Mouse (Mus musculus) olfactory bulb, adult 2 months (tissue): Measurements from ENCODE around the gene Eif3d.

Source experiments
- CTCF ChIP-seq: fragments of 200-500 bp; IDR thresholded peaks from 2 replicates; pipeline ENCODE4 v1.5.1; 2012; ENCODE audit warnings: low read depth, mild to moderate bottlenecking, low read length, moderate library complexity; ENCODE audit not compliant: insufficient read depth
- POLR2A ChIP-seq: fragments of 200-500 bp; IDR thresholded peaks from 2 replicates; pipeline ENCODE4 v1.6.1; 2012; ENCODE audit warnings: mild to moderate bottlenecking, low read depth, low read length, moderate library complexity; ENCODE audit not compliant: insufficient read depth

GRCm38 (mm10) chr15:77915287-77915686 lies 55.3 kb downstream of the Eif3d start:
- TF ChIP-seq CTCF (no peak), POLR2A (no peak)
